Mouse (Mus musculus): ENCODE measurements around the gene Alox12.

GRCm38 (mm10) chr11:70254337-70254736, 816 bp downstream of the Alox12 start:
- TF ChIP-seq POU5F1 (IDR thresholded peaks at IDR 0.05; ENCODE audit: borderline replicate concordance, low read length) (no peak), CTCF (conservative IDR thresholded peaks at IDR 0.05; ENCODE audit: low read length) (no peak), NANOG (IDR thresholded peaks at IDR 0.05; ENCODE audit: borderline replicate concordance, low read length) (no peak)

Data from E14TG2a.4 (cell line).